Mouse (Mus musculus) adrenal gland, postnatal 14 days (tissue): Measurements from ENCODE around the gene Zfp366. TPM values are rescaled to one million over a fixed set of nuclear protein-coding genes. Genes with fewer than 3 reads are reported as not detected.

Experiments used
- total RNA-seq: library from RNA; stranded (reverse); gene quantifications from 2 replicates; pipeline ENCODE4 v1.2.3, GENCODE M21; 2021

Gene Zfp366
- total RNA-seq, 1 experiment from 2014 or later: 10.3 TPM

Other genes starting within 250 kb of the Zfp366 start
- not detected in 2 replicates for gene 1700024P04Rik, start 200.3 kb upstream of the Zfp366 start, total RNA-seq
- 35.2 and 43.1 TPM in 2 replicates for gene Ptcd2, start 159.9 kb downstream of the Zfp366 start, total RNA-seq
- gene Mrps27, start 160.0 kb downstream of the Zfp366 start, total RNA-seq: 52.0 and 54.7 TPM in 2 replicates